Mouse (Mus musculus): ENCODE data around the gene Ntn5. TPM values are rescaled to one million over a fixed set of nuclear protein-coding genes. Genes with fewer than 3 reads are reported as not detected.
"Not testable (repeated sequence)": the region's sequence is repeated elsewhere in the genome, so short reads cannot be mapped to it uniquely, and the experiment has no call there.

Ntn5 gene
- polyA plus RNA-seq, 1 experiment from 2014 or later, result 0.34 TPM

DNA sequence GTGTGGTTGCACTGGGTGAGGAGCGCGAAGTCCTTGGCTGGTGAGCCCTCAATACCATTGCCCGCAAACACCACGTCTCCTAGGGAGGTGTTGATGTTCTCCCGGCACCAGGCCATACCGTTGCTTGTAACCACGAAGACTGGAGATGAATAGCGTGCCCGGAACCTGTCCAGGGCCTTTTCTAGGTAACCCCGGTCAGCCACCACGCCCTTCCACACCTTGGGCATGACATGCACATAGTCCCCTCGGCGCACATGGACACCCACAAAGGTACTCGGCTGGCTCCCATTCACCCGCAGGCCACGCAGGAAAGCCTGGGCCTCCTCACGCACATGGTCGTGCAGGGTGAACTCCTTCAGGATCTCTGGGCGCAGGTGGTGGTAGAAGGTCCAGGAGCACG lies 33.3 kb upstream of the Ntn5 start:
- 95% methylated on average over 19 of the region's 20 CpGs for WGBS
- not testable (repeated sequence) for H3K36me3 ChIP-seq (ENCODE audit: control insufficient read depth, insufficient read depth, low read length); H3K4me2 ChIP-seq (ENCODE audit: low read depth, low read length); H3K9me3 ChIP-seq (ENCODE audit: control insufficient read depth, low read length); H3K27ac ChIP-seq (ENCODE audit: low read length); ATAC-seq; H3K9ac ChIP-seq (ENCODE audit: low read depth, low read length); H3K4me3 ChIP-seq (ENCODE audit: low read length); H3K4me1 ChIP-seq (ENCODE audit: control insufficient read depth, insufficient read depth, low read length); H3K27me3 ChIP-seq (replicated peaks; ENCODE audit: control insufficient read depth, insufficient read depth, low read length)

DNA sequence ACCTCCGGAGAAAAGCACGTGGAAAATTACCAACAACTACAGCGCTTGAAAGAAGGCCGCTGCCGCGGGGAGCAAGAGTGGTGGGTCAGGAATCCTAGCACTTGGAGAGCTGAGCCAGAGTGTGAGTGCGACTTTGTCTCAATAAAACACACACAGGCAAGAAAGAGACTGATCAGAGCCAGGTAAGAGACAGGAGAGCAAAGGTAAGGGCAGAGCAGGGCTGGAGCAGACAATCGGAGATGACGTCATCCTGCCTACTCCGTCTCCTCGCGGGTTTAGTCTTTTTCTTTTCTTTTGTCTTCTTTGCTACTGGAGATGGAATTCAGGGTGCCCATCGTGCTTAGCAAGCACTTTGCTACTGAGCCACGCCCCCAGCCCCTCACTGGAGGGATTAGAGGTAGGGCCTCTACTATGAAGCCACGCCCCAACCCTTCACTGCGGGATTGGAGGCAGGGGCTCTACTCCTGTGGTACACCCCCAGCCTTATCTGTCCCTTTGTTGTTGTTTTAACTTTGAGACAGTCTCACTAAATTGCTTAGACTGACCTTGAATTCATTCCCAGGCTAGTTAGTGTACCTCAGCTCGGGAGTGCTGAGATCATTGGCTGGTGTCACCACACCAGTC lies 29.3 kb upstream of the Ntn5 start:
- Histone ChIP-seq H3K27ac (ENCODE audit: low read length) (no peak overlapping the region), H3K36me3 (ENCODE audit: control insufficient read depth, insufficient read depth, low read length) (no peaks in the 10 kb centered on the region), H3K4me2 (ENCODE audit: low read depth, low read length) (peak overlapping the region; percentile 52), H3K4me1 (ENCODE audit: control insufficient read depth, insufficient read depth, low read length) (peaks cover 15% of the 10 kb centered on the region), H3K9ac (ENCODE audit: low read depth, low read length) (no peak overlapping the region; the same call in 1 of the 2 replicates), H3K9me3 (ENCODE audit: control insufficient read depth, low read length) (no peaks in the 10 kb centered on the region), H3K27me3 (replicated peaks; ENCODE audit: control insufficient read depth, insufficient read depth, low read length) (no peaks in the 10 kb centered on the region), H3K4me3 (ENCODE audit: low read length) (peak overlapping the region; percentile 25)
- ATAC-seq, result peak; percentile 68
- 26% methylated on average over 17 of the region's 17 CpGs for WGBS

DNA sequence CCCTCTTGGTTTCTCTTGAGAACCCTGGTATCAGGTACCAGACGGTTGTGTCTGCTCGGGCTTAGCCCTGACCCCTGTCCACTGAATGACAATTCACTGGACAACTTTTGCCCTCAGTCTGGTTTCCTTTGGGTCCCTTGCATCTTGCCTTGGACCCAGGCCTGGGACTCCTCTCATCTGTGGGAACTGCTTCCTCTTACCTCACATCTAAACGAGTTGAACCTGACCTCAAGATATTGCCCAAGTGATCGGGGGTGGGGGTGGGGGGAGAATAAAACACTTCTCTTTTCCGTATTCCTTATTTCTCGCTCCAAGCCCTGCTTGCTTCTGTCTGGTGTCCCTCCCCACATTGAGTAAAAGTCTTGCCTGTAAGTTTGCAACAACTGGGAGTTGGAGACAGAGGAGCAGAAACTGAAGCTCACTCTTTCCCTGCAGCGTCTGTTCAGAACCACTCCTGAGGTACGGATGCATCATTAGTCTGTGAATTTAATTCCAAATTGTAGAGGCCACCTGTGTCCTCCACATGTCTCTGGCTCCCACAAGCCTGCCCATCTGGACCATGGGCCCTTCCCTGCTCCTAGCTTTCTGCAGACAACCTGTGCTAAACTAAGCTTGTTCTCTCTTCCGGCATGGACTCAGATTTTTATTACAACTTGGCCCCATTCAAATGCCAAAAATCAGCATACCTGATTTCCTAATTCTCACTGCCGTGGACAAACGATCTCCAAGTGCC lies 22.9 kb upstream of the Ntn5 start:
- Histone ChIP-seq H3K4me2 (ENCODE audit: low read depth, low read length) (no peak overlapping the region), H3K9me3 (ENCODE audit: control insufficient read depth, low read length) (no peaks in the 10 kb centered on the region), H3K36me3 (ENCODE audit: control insufficient read depth, insufficient read depth, low read length) (no peaks in the 10 kb centered on the region), H3K4me1 (ENCODE audit: control insufficient read depth, insufficient read depth, low read length) (peaks cover 6% of the 10 kb centered on the region), H3K4me3 (ENCODE audit: low read length) (no peak overlapping the region), H3K9ac (ENCODE audit: low read depth, low read length) (no peak overlapping the region), H3K27me3 (replicated peaks; ENCODE audit: control insufficient read depth, insufficient read depth, low read length) (no peaks in the 10 kb centered on the region), H3K27ac (ENCODE audit: low read length) (no peak overlapping the region)
- ATAC-seq, result no peak
- whole genome bisulfite sequencing, result 84% methylated on average over 11 of the region's 11 CpGs

DNA sequence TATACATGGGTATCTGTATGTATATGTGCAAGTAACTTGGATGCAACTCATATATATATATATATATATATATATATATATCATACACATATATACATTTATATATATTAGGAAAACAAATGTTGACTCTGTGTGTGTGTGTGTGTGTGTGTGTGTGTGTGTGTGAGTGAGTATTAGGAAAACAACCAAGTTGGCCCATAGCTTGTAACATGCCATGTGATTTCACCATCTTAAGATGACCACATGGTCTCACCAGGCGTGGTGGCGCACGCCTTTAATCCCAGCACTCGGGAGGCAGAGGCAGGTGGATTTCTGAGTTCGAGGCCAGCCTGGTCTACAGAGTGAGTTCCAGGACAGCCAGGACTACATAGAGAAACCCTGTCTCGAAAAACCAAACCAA lies 22.1 kb upstream of the Ntn5 start:
- ATAC-seq; H3K27me3 ChIP-seq (replicated peaks; ENCODE audit: control insufficient read depth, insufficient read depth, low read length); H3K4me3 ChIP-seq (ENCODE audit: low read length); H3K27ac ChIP-seq (ENCODE audit: low read length); H3K9me3 ChIP-seq (ENCODE audit: control insufficient read depth, low read length); H3K36me3 ChIP-seq (ENCODE audit: control insufficient read depth, insufficient read depth, low read length); H3K4me1 ChIP-seq (ENCODE audit: control insufficient read depth, insufficient read depth, low read length); H3K9ac ChIP-seq (ENCODE audit: low read depth, low read length); H3K4me2 ChIP-seq (ENCODE audit: low read depth, low read length): not testable (repeated sequence)
- WGBS, result 94% methylated on average over 6 of the region's 6 CpGs

DNA sequence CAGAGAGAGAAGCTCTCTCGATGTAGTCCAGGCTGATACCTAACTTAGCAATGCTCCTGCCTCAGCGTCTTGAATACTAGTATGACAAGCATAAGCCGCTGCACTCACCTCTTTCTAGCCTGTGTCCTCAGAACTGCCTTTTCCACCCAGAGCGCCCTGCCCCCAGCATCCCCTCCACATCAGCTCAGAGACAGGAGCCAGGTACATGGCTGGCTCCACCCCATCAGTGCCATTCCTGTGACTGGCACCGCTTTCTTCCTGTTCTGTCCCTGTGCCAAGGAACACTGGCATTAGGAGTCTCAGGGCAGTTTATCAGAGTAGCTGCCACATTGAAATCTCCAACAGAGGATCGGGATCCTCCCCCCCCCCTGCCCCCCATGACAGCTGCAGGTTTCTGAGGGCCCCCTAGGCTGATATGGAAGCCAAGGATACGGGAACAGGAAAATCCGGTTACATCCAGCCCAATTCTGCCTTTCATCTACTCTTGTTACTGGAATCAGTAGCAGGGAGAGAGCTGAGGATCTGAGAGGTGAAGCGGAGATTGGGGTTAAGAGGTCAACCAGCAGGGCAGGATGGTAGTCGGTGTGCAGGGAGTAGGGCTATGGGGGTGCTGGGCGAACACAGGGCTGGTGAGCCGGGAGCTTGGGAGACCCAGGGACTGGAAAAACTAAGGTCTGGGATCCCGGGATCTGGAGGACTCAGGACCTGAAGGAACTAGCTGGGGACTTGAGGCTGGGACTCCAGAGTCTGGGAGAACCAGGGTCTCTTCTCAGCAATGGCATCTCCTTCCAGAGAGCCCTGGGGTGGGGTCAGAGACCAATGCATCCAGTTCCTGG lies 18.3 kb upstream of the Ntn5 start:
- Histone ChIP-seq H3K4me1 (ENCODE audit: control insufficient read depth, insufficient read depth, low read length) (peaks cover 4% of the 10 kb centered on the region; the same call in 1 of the 2 replicates), H3K4me3 (ENCODE audit: low read length) (peak overlapping the region; percentile 30), H3K4me2 (ENCODE audit: low read depth, low read length) (peak overlapping the region; percentile 25), H3K36me3 (ENCODE audit: control insufficient read depth, insufficient read depth, low read length) (no peaks in the 10 kb centered on the region), H3K9me3 (ENCODE audit: control insufficient read depth, low read length) (no peaks in the 10 kb centered on the region), H3K27ac (ENCODE audit: low read length) (0 out of 2 replicates have a peak overlapping the region, but pooled peaks have one; percentile 15), H3K27me3 (replicated peaks; ENCODE audit: control insufficient read depth, insufficient read depth, low read length) (no peaks in the 10 kb centered on the region), H3K9ac (ENCODE audit: low read depth, low read length) (peak overlapping the region; percentile 21; the same call in 1 of the 2 replicates)
- peak; percentile 53; the same call in 1 of the 2 replicates for ATAC-seq
- WGBS, result 41% methylated on average over 13 of the region's 13 CpGs

DNA sequence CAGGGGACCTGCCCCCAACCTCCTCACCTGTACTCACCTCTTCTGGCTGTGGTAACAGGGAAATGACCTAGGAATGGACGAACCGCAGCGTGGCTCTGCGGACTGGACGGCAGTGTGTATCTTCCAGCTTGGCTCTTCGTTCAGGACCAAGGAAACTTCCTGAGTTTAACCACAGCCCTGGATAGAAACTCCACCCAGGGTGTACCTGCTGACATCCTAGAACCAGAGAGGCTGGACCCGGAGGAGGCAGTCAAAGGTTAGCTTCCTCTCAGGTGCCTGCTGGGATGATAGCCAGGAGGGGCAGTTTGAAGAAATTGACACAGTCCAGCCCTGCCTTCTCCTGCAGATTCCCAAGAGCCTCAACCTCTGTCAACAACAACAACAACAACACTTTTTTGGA lies 17.7 kb upstream of the Ntn5 start, which contains the start of gene Fut2:
Gene Fut2 (minus strand): TSS at position 234 of the 400 bp plus-strand sequence.
- 69% methylated on average over 7 of the region's 7 CpGs for WGBS
- H3K9ac ChIP-seq (ENCODE audit: low read depth, low read length), result peak within 1 kb of the TSS; percentile 21; the same call in 1 of the 2 replicates
- peak within 1 kb of the TSS; percentile 25 for H3K4me2 ChIP-seq (ENCODE audit: low read depth, low read length)
- peak; percentile 53 for ATAC-seq
- H3K27me3 ChIP-seq (replicated peaks; ENCODE audit: control insufficient read depth, insufficient read depth, low read length), result no peaks in the 10 kb centered on the region
- peaks cover 4% of the 10 kb centered on the region; the same call in 1 of the 2 replicates for H3K4me1 ChIP-seq (ENCODE audit: control insufficient read depth, insufficient read depth, low read length)
- H3K36me3 ChIP-seq (ENCODE audit: control insufficient read depth, insufficient read depth, low read length), result no peaks in the 10 kb centered on the region
- H3K4me3 ChIP-seq (ENCODE audit: low read length), result peak within 1 kb of the TSS; percentile 30
- 0 out of 2 replicates have a peak within 1 kb of the TSS, but pooled peaks have one; percentile 15 for H3K27ac ChIP-seq (ENCODE audit: low read length)
- H3K9me3 ChIP-seq (ENCODE audit: control insufficient read depth, low read length), result no peaks in the 10 kb centered on the region

DNA sequence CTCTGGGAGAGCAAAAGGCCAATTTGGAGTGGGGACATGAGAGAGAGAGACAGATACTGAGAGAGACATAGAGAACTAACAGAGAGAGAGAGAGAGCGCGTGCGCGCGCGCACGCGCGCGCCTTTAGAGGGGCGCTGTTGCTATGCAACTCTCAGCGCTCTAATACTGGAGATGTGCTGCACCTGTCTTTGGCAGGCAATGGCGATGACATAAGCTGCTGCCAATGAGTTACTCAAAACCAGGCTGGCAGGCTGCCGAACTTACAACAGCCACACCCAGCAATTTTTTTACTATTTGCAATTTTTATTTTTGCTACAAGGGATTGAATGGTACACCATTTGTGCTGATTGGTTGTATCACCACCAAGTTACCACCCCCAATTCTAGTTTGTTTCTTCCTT lies 16.1 kb upstream of the Ntn5 start:
- no peak overlapping the region for H3K9ac ChIP-seq (ENCODE audit: low read depth, low read length)
- no peak for ATAC-seq
- H3K4me1 ChIP-seq (ENCODE audit: control insufficient read depth, insufficient read depth, low read length), result peaks cover 4% of the 10 kb centered on the region; the same call in 1 of the 2 replicates
- H3K36me3 ChIP-seq (ENCODE audit: control insufficient read depth, insufficient read depth, low read length), result no peaks in the 10 kb centered on the region
- 74% methylated on average over 14 of the region's 14 CpGs for WGBS
- no peak overlapping the region for H3K27ac ChIP-seq (ENCODE audit: low read length)
- no peaks in the 10 kb centered on the region for H3K9me3 ChIP-seq (ENCODE audit: control insufficient read depth, low read length)
- H3K4me2 ChIP-seq (ENCODE audit: low read depth, low read length), result no peak overlapping the region
- no peak overlapping the region for H3K4me3 ChIP-seq (ENCODE audit: low read length)
- no peaks in the 10 kb centered on the region for H3K27me3 ChIP-seq (replicated peaks; ENCODE audit: control insufficient read depth, insufficient read depth, low read length)

DNA sequence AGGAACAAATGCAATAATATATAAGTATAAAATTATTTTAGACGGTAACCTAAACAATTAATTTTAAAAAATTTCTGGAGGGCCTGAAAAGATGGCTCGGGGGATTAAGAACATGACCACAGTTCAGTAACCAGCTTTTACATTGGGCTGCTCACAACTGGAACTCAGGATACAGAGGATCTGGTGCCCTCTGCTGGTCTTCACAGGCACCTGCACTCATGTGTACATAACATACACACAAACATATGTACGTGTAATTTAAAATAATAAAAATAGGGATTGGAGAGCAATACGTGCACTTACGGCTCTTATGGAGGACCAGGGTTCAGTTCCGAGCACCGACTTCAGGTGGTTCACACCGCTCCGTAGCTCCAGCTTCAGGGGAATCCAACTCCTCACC lies 14.9 kb upstream of the Ntn5 start:
- Histone ChIP-seq H3K4me1 (ENCODE audit: control insufficient read depth, insufficient read depth, low read length) (peaks cover 4% of the 10 kb centered on the region; the same call in 1 of the 2 replicates), H3K4me3 (ENCODE audit: low read length) (no peak overlapping the region), H3K9ac (ENCODE audit: low read depth, low read length) (no peak overlapping the region), H3K27ac (ENCODE audit: low read length) (no peak overlapping the region), H3K36me3 (ENCODE audit: control insufficient read depth, insufficient read depth, low read length) (no peaks in the 10 kb centered on the region), H3K9me3 (ENCODE audit: control insufficient read depth, low read length) (no peaks in the 10 kb centered on the region), H3K4me2 (ENCODE audit: low read depth, low read length) (no peak overlapping the region), H3K27me3 (replicated peaks; ENCODE audit: control insufficient read depth, insufficient read depth, low read length) (no peaks in the 10 kb centered on the region)
- no peak for ATAC-seq
- 94% methylated on average over 9 of the region's 9 CpGs for WGBS
